Mouse (Mus musculus): ENCODE measurements at regions not wholly inside any gene's neighbourhood (a gene's known extent, or its start where the extent isn't known, plus 50 kb on each side); places are given as distances from the start of the nearest gene placed in this dataset.

DNA sequence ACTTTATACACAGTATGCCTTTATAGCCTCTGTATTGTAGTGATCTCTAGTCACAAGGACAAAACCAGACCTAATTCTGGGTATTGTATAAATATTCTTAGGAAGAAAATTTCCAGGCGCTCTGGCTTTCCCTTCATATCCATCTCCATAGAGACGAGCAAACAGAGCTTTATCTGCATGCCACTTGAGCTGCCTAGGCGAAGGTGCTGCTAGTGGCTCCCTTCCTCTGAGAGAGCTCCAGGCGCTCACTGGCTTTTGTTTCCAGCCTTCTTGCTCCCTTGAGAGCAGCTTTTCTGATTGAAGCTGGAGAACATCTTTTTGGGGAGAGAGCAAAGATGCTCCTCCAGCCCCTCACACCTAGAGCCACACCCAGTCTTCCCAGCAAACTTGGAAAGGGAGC is 114.0 kb upstream of the Rmdn2 start:
- no peak for DNase-seq (ENCODE audit: low read depth, low spot score)

GRCm38 (mm10) chr17:79498321-79498720 is 113.3 kb upstream of the Rmdn2 start:
- no peak for DNase-seq (ENCODE audit: low read depth, low spot score)

- DNase-seq (ENCODE audit: low read depth, low spot score): no peak
These were observed 110.6 kb upstream of the Rmdn2 start for GRCm38 (mm10) chr17:79501031-79501474.

- no peak for DNase-seq (ENCODE audit: low read depth, low spot score)
These were observed 109.7 kb upstream of the Rmdn2 start for GRCm38 (mm10) chr17:79501926-79502325.

- DNase-seq (ENCODE audit: low read depth, low spot score): no peak
These were observed 108.6 kb upstream of the Rmdn2 start for GRCm38 (mm10) chr17:79503037-79503436.

GRCm38 (mm10) chr17:79504209-79504608 is 107.5 kb upstream of the Rmdn2 start:
- DNase-seq (ENCODE audit: low read depth, low spot score): no peak

DNA sequence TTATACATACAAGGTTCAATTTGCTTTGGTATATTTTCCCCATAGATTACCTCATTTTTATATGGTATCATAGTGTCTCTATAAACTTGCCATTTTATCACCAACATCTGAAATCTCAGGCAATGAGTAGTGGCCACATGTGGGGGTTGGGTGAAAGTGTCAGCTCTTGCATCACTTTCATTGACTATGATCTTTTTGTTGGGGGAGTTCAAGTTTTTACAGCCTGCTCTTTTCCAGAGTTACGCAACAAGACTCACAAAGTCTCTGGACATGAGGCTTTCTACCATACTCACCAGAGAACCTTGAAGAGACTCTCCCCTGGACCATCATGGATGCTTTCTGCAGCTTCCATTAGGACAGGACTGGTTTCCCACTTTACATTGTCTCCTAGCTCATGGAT is 106.1 kb upstream of the Rmdn2 start:
- no peak for DNase-seq (ENCODE audit: low read depth, low spot score)

- no peak for DNase-seq (ENCODE audit: low read depth, low spot score)
These were observed 102.4 kb upstream of the Rmdn2 start for GRCm38 (mm10) chr17:79509281-79509680.

DNA sequence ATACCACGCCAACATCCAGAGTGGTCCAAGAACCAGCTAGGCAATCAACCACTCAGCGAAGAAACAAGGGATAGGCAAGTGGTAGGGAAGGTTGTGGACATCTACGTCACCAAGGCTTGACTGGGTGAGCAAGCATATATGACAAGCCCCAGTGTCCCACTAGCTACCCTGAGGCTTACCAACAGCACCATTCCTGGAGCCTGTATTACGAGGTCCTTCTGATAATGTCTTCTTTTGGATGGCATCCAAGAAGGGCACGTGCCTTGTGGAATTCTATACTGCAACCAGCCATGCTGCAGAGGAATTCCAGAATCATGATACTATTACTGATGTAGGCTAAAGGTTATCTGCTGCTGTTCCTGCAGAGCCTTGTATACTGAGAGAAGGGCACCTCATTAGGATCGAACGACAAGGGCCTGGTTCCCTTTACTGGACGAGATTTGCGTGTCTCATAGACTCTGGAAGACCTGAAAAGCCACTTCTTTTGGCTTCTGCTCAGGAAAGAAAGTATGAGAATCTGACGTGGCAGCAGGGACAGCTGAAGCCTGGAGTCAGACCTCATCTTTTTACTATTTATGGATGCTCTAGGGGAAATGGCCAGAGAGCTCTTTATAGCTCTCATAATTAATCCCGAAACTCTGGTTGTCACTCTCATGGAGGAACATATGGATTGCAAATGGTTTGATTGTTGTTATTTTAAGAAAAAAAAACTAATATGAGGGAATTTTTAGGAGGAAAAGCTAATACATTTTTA is 101.5 kb upstream of the Rmdn2 start:
- no peak for DNase-seq (ENCODE audit: low read depth, low spot score)

DNA sequence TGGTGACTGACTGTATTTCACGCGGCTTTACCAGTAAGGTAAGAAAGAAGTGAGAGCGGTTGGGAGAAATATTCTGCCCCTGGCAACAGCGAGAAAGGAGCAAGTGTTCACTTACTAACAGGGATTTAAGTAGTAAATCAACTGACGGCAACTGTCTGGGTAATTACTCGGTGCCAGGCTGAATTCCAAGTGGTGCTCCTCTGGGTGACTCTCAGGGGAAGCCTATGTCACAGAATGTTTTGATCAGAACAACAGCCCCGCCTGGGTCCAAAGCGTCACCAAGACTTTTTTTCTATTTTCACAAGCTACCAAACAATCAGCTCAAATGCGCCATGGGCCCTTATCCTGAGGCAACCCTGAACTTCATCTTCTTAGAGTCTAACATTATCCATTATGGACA is 100.4 kb upstream of the Rmdn2 start:
- no peak for DNase-seq (ENCODE audit: low read depth, low spot score)

GRCm38 (mm10) chr17:79514076-79514475 is 97.6 kb upstream of the Rmdn2 start:
- DNase-seq (ENCODE audit: low read depth, low spot score): no peak

DNA sequence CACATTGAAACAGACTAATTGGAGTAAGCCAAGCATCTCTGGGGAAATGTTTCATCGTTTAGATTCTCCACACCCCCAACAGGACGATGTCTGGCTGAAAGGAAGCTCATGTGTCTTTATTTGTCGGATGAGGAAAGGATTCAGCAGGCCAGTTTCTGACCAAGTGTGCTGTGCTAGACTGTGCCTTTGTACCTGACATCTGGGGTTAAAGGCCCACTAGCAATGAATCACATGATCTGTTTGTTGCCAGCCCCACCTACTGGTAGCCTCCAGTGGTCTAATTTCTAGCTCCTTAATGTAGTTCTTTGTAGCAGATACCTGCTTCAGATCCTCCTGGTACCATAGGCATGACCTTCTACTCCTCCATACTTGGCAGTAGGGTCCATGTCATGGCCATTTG is 93.5 kb upstream of the Rmdn2 start:
- peak; percentile 61 for DNase-seq (ENCODE audit: low read depth, low spot score)

GRCm38 (mm10) chr17:79518696-79519095 is 93.0 kb upstream of the Rmdn2 start:
- DNase-seq (ENCODE audit: low read depth, low spot score): no peak

- no peak for DNase-seq (ENCODE audit: low read depth, low spot score)
These were observed 92.3 kb upstream of the Rmdn2 start for GRCm38 (mm10) chr17:79519356-79519755.

- DNase-seq (ENCODE audit: low read depth, low spot score): no peak
These were observed 91.4 kb upstream of the Rmdn2 start for GRCm38 (mm10) chr17:79520283-79520682.

DNA sequence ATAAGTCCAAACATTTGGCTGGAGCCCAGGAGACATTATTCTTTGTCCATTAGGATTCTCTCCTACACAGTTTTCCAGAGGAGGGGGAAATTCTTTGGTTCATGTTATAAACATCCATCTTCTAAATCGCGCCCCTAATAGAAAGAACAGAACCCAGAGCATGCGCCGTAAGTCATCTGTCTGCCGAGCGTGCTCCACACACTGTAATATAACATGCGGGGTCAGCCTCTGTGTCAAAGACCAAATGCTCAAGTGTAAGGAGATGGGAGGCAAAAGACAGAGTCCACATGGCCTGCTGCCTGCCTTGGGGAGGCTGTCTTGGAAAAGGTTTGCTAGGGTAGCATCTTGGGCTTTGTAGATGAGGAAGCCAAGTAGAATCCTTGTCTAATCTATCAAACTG is 90.0 kb upstream of the Rmdn2 start:
- DNase-seq (ENCODE audit: low read depth, low spot score): no peak

- no peak for DNase-seq (ENCODE audit: low read depth, low spot score)
These were observed 88.4 kb upstream of the Rmdn2 start for GRCm38 (mm10) chr17:79523230-79523629.

GRCm38 (mm10) chr17:79527391-79527790 is 84.3 kb upstream of the Rmdn2 start:
- no peak for DNase-seq (ENCODE audit: low read depth, low spot score)

DNA sequence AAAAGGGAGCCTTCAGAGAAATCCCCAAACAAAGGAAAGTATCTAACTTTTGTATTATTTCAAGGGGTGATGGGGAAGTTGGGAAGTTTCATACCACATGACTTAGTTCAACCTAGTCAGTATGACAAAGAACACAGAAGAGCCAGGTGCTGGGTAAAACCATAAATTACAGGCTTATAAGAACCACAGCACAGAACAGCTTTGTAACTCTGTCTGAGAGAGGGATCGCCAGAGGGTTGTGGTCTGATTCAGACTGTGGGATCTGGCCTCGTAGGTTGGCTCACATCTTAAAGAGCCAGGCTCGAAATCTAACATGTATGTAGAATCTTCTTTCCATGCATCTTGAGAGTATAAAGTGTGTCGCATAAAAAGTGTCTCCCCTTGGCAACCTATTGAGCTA is 75.1 kb upstream of the Rmdn2 start:
- no peak for DNase-seq (ENCODE audit: low read depth, low spot score)

DNA sequence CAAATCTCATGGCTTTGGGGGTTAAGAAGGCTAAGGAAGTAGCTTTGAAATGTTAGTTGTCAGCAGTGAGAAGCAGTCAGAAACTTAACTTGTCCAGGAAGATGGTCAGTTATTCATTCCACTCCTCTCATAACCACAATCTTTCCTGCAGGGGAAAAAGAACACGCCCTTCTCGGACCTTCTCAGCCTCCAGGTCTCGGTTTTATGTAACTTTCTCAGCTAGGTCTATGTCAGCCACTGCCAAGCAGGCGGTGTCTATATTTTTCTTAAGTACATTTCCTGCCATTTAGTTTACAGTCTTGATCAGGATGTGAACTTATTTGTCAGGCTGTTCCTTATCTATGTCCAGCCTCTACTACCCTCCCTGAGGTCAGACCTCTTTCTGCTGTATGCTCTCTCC is 72.9 kb upstream of the Rmdn2 start:
- DNase-seq (ENCODE audit: low read depth, low spot score): no peak

- DNase-seq (ENCODE audit: low read depth, low spot score): no peak
These were observed 71.6 kb upstream of the Rmdn2 start for GRCm38 (mm10) chr17:79540038-79540437.

DNA sequence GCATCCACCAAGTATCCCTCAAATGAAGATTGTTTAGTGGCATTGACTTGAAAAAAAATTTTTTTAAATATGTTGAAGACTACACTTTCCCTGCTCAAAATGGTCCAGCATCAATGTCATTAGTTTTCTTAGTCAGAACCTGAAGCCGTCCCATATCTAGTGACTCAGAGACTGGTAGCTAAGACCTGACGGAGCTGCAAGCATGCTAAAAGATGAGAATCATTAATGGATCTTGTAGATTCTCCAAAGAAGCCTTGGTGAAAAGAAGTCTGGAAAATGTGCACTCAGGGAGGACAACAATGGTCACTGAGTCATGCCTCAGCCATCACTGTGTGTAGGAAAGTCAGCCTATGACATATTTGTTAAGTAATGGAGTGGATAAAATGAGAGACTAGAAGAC is 71.2 kb upstream of the Rmdn2 start:
- no peak for DNase-seq (ENCODE audit: low read depth, low spot score)

DNA sequence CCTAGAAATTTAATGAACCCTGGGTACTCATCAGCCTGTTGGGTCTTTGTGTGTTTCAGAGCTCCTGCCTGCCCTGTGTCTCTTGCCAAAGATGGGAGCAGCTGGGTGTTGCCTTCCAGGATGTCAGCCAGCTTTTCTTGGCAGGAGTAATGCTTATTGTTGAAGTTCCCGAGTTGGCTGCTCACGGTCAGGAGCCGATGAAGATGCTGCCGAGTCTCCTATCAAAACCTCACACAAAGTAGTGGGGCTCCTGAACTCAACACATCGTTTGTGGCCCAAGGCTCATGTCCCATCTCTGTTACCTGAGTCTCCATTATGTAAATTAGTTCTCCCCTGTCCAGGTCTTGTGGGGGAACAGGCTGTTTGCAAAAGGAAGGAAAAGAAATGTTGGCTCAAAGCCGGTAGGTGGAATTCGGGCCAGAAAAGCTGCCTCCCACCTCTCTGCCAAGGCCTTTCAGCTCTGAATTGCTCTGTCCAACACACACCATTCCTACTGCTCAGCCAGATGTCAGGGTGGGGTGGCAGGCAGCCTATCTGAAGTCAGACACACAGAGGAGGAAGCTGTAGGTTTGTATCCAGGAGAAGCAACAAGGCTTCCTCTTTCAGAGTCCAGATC is 67.6 kb upstream of the Rmdn2 start:
- no peak for DNase-seq (ENCODE audit: low read depth, low spot score)

Measured in CD4-positive, CD25-positive, alpha-beta regulatory T cell, adult 2 months (primary cell).